Mouse (Mus musculus): ENCODE measurements around the gene Mthfd1l.

GRCm38 (mm10) chr10:3931831-3932230 lies 41.1 kb upstream of the Mthfd1l start:
- TF ChIP-seq POLR2A (IDR thresholded peaks at IDR 0.05; ENCODE audit: insufficient read length, low read depth) (no peak), E2F4 (IDR thresholded peaks at IDR 0.05; ENCODE audit: insufficient read depth) (no peak), MAX (IDR thresholded peaks at IDR 0.05; ENCODE audit: low read depth) (no peak), REST (IDR thresholded peaks at IDR 0.05; ENCODE audit: insufficient read depth, insufficient read length) (no peak), CEBPB (IDR thresholded peaks at IDR 0.05; ENCODE audit: insufficient read depth, poor library complexity, severe bottlenecking) (no peak), USF1 (IDR thresholded peaks at IDR 0.05; ENCODE audit: low read depth) (no peak), SRF (IDR thresholded peaks at IDR 0.05; ENCODE audit: control insufficient read depth, insufficient read length, low read depth) (no peak), TCF12 (IDR thresholded peaks at IDR 0.05; ENCODE audit: insufficient read depth, poor library complexity, severe bottlenecking) (no peak), MYOD1 (IDR thresholded peaks at IDR 0.05; ENCODE audit: control insufficient read depth in 1 of 3, insufficient read length in 2 of 3, low read depth in 2 of 3) (no peak), POLR2AphosphoS2 (IDR thresholded peaks at IDR 0.05; ENCODE audit: insufficient read length, low read depth) (no peak)

All from myocyte (in vitro differentiated cells).